Mouse (Mus musculus): ENCODE results near the gene Jsrp1.

Jsrp1 gene

DNA sequence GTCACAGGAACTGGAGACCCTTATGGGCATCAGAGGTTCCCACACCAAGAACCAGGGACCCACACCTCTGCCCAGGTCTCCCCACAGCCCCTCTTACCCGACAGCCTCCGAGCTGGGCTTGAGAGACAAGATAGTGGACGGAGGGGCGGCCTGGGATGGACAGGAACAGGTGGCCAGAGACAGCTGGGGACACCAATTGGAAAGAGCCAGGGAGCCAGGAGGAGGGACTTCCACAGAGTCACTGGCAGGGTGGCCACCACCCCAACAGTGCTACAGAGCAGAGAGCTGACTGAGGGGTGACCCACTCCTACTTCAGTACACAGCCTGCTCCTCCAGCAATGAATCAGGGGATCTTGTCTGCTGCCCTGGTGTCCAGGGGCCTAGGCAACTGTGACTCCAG lies at the start of gene Jsrp1:
TSS of gene Jsrp1 (minus strand) at position 133 of the 400 bp plus-strand sequence.
- CTCF ChIA-PET = interaction anchor here (0.6 kb wide), 1 partner anchor 475 kb away, joined by 3 read pairs; no protein-coding TSS in a partner anchor

DNA sequence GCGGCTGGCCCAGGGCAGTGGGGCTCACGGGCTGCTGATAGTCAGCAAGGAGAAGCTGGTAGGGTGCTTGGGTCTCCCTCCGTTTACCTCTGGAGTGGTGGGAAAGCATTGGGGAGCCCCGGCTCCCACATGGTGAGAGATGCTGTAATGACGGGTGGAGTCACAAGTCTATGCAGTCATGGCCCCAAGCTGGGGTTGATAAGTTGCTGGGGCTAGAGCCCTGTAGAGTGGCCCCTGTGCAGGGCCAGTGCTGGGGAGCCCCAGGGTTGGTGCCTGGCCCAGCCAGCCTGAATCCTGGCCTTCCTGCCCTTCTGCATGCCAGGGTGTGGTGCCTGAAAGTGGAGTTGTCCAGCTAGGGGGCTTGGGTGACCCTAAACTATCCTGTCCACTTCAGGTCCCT lies 49.0 kb upstream of the Jsrp1 start:
- CTCF ChIA-PET = interaction anchor here (0.6 kb wide), 1 partner anchor 47 kb away, joined by 3 read pairs; no protein-coding TSS in a partner anchor

DNA sequence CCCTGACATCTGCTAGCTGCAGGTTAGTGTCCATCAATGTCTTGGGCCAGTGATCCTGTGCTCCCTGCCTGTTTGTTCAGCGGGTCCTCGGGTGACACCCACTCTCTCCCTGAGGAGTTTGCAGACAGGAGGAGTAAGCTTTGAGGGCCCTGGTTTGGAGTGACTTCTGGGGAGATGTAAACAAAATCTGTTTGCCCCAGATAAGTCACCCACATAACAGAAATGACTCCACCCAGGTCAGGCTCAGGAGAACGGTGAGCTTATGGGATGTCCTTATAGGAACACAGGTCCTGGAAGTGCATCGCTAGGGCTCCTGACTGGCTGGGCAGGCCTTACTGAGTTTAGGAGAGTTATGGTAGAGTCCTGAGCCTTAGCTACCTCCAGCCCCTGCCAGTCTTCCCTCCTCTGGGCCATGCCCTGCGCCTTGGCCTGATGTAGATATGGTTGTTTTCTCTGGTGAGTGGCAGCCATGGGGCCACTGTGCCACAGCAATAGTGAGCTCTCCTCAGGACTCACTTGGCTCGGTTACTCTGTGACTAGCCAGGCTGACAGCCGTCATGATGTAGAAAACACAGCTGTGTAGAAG lies 45.1 kb upstream of the Jsrp1 start:
- CTCF ChIA-PET = no interaction called here

DNA sequence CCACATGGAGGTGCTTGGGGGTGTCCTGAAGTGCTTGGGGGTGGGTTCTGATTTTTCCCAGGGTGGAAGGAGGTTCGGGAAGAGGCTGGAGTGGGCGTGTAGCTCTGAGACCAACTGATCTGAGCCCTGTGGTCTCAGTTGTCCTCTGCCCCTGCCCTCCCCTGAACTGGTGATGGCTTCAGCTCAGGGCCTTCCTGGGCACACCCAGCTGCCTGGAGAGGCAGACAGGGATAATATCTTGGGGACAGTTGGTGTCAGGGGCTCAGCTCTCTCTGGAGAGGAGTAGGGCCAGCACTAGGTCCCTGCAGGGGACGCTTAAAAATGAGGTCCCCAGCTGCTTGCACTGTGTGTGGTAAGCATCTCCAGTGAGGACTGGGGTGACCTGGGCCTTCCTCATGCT lies 44.5 kb upstream of the Jsrp1 start:
- CTCF ChIA-PET = no interaction called here

DNA sequence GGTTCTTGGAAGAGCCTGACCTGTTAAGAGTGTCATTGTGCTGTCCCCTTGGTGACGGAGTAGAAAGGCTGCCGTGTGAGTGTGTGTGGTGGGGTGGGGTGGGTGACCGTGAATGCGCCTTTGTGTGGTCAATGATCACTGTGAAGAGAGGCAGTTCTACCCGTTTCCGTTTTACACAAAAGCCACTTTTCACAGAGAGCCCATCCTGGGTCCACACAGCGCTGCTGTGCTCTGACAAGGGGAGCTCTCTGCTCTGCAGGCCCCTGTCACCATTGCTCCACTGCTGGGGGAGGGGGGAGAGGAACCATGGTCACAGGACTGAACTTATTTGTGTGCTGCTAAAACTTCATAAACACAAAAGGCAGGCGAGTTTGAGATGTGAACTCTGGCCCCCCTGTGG lies 44.1 kb upstream of the Jsrp1 start:
- CTCF ChIA-PET = no interaction called here

DNA sequence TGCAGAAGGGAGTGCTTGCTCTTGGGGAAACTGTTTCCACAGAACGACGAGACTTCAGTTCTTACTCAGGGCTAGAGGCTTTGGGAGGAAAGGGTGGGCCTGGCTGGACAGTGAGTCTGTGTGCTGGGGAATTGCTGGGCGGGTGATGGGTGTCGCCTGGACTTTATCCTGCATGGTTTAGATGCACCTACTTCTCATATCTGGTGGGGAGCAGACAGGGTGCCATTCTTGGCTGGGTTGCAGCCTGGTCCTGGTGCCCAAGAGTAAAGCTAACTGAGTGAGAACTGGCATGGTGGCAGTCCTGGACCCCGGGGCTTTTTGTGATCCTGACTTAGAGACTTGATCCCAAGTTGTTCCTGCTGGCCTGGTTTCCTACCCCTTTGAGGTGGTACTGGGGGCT lies 43.6 kb upstream of the Jsrp1 start:
- CTCF ChIA-PET = no interaction called here

DNA sequence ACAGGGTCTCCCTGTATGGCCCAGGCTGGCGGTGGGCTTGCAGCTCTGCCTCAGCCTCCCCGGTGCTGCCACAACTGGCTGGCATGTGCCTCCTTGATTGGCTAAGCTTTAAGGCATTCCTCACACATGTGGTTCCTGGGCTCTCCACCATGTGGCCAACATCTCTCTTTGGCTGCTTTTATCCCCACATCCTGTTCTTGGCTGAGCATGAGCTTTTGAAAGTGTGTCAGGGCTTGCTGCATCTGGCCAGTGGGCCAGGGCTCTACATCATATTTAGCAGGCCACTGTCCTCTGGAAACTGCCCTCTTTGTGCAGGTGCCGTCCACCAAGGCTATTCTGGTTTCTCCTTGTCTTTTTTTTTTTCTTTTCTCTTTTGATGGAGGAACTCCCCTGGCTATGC lies 43.0 kb upstream of the Jsrp1 start:
- CTCF ChIA-PET = no interaction called here

DNA sequence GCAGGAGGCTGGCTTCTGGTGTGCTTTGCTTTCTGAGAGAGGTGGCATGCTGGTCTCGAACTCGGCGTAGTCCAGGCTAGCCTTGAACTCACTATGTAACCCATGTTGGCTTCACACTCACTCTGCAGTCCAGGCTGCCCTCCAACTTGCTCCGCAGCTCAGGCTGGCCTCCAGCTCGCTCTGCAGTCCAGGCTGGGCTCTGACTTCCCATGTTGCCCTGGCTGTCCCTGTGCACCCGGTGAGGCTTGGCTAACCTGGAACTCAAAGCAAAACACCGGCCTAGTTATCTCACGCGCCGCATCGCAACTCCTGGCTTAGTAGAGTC lies 42.4 kb upstream of the Jsrp1 start:
- CTCF ChIA-PET = no interaction called here

DNA sequence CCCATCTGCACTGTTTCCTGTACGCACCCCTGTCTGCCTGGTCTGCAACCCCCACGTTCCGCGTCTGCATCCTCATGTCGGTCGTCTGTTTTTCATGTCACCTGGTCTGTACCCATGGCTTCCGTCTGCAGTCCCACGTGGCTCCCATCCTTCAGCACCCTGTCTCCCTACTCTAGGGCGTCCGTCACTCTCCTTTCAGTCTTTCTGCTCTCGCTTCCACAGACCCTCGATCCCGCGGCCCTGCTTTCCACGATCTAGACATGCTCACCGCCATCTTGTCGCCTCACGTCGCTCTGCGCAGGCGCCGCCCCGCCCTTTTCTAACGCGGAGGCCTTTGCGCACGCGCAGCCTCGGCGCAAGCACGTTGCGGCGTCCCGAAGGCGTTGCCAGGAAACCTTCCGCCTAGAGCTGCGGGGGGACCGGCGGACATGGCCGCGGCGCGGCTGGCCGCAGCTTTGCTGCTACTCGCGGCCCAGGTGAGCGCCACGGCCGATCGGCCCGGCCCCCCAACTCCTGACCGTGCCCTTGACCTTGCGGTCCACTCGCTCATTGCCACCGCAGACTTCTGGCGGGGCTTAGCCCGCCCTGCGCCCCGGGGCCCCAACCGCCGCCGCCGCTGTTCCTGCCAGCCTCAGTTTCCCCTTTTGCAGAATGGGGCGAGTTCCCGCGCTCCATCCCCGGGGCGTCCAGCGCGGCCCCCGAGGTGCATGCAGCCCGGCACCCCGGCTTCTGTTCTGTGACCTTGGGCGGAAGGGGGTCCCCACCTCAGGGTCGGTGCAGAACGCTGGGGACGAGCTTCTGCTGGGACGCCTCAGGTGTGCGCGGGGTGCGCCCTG lies 41.8 kb upstream of the Jsrp1 start, which contains the start of the genes Lsm7 and Sppl2b:
TSS of gene Lsm7 (minus strand) at position 297 of the 836 bp plus-strand sequence.
TSS of gene Sppl2b (plus strand) at position 363 of the 836 bp plus-strand sequence.
- CTCF ChIA-PET = no interaction called here

DNA sequence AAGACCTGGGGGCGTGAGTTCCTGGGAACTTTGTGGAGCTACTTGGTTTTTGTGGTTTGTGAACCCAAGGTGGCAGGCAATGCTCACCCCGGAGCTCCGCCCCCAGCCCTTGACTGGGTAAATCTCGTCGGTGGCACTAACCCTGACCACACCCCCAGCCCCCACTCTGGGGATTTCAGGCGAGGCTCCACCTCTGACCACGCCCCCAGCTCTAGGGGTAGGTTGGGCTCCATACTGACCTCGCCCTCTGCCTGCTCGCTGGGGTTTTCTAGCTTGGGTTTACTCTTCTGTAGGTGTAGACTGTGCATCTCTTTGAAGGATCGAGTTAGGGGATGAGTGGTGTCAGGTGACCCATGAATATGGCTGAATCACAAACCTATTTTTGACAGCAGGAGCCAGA lies 35.3 kb upstream of the Jsrp1 start:
- CTCF ChIA-PET = interaction anchor here (0.5 kb wide), 1 partner anchor 314 kb away, joined by 3 read pairs; no protein-coding TSS in a partner anchor

DNA sequence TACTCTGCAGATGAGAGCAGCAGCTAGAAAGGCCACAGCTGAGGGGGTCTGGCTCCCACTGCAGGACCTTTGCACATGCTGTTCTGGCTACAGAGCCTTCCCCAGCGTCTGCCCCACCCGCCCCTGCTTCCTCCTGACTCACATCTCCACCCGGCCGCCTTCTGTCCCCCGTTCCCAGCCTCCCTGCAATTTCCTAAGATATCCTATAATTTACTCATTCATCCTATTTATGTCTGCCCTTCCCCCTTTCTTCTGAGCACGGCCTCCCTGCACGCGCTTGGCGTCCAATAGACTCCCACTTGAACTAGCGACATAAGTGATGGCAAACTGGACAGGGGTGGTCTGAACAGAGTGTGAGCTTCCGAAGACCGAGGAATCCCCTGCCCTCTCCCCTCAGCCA lies 32.4 kb upstream of the Jsrp1 start:
- CTCF ChIA-PET = no interaction called here

DNA sequence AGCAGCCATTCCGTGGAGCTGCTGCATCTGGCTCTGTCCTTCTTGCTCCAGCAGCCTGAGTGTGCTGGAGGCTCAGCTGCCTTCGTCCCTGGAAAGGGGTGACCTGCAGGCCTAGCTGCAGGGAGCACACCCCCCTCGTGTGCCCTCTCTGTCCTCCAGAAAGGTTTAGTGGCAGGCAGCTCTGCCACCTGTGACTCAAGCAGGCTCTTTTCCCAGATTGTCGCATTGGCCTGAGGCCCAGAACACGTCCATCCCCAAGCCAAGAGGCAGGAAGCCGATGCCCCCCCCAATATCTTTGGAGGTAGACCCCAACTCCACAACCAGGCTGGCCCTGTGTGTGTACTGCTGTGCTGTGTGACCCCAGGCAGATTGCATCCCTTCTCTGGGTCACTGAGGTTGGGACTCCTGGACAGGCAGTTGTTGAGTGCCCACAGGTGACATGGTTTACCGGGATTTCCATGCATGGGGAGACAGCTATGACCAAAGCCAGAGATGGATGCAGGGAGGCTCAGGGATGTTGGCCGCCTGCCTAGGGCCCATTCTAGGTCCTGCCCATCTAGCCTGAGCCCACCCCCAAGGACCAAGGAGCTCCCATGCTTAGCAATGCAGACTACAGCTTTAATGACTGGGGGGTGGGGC lies 31.9 kb upstream of the Jsrp1 start:
- CTCF ChIA-PET = no interaction called here

DNA sequence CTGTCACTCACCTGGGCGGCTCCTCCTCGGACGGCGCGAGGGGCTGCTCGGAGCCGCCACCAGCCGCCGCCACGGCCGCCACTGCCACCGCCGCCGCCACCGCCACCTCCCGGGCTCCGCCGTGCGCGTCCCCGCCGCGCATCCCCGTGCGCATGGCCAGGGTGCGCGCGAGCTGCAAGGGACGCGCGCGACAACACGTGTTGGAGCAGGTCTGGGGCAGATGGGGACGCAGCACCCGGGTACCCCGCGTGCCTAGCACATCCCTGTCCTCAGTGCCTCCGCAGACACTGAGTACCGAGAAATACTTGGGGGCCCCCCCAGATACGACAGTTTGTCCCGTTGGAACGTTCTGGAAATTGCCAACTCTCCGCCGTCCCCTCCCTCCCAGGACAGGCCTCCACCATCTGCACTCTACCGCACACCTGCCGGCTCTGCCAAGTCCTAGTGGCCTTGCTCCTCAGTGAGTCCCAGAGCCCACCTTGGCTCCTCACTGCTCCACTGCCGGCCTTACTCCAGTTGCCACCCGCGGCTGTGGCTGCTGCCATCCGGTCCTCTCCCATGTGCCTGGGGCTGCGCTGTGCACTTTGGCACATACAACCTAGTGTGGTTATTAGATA lies 30.7 kb upstream of the Jsrp1 start, which contains the start of gene Lingo3:
TSS of gene Lingo3 (minus strand) at position 109 of the 617 bp plus-strand sequence.
- CTCF ChIA-PET = interaction anchor here (0.6 kb wide), 1 partner anchor 19 kb away, joined by 4 read pairs; no protein-coding TSS in a partner anchor

DNA sequence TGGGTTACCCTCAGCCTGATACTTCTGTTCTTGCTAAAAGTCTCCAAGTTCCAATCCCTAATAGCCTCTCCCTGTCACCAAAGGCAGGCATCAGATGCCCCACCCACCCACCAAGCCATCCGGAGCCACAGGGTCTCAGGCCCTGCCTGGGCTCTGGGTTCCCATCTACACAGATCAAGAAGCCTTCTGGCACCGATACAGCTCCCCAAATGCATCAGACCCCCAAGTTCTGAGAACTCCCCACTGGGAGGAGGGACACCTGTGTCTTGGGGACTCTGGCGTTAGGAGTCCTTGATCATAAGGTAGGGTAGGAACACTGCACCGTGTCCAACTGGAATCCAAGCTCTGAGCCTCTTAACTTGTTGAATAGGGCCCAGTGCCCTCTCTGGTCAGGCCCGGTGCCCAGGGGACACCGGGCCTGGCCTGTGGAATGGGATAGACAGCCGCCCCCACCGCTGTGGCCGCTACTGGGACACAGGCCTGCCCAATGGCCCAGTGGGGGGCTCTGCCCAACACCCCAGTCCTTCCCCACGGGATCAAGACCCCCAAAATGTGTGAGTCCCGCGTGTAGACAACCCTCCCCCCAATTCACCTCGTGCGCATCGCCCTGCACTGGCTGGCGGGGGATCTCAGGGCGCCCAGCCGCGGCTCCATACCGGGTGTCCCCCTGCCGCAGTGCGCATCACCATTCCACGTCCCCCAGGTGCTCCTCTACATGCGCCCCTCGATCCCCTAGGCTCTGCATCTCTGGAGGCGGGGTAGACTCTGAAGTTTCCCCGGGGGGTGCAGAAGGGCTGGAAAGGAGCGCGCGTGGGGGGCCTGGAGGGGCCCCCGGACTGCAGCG lies 30.0 kb upstream of the Jsrp1 start:
- CTCF ChIA-PET = no interaction called here

DNA sequence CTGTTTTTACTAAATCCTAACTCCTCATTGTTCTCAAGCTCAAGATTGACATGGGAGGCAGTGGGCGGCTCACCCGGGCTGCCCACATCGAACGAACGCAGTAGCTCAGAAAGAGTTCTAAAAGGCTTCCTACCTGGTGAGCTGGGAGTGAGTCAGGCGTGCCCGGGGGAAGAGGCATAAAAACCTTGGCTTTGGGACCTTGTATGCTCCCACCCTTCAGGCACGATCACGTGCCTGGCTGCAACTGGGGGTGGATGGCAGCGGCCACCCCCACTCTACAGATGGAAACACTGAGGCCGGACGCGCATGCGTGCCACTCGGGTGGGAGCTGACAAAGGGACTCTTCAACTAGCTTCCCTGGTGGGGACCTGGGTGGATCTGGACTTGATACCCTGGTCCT lies 29.0 kb upstream of the Jsrp1 start:
- CTCF ChIA-PET = no interaction called here

DNA sequence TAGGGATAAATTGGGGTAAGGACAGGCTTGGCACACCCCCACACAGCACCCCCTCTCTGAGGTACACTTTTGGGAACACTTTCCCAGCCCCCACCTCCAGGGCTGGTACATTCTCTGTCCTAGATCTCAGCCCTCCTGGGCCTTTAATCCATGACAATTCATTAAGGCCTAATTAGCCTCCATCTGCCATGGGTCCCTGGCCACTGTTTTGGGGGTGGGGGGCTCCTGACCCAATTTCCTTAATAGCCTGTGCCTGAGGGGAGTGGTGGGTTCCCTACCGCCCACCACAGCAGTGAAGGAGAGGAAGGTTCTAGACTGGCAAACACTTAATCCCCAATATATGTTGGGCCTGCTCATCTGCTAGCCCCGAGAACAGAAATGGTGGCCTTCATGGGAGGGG lies 28.4 kb upstream of the Jsrp1 start:
- CTCF ChIA-PET = no interaction called here

DNA sequence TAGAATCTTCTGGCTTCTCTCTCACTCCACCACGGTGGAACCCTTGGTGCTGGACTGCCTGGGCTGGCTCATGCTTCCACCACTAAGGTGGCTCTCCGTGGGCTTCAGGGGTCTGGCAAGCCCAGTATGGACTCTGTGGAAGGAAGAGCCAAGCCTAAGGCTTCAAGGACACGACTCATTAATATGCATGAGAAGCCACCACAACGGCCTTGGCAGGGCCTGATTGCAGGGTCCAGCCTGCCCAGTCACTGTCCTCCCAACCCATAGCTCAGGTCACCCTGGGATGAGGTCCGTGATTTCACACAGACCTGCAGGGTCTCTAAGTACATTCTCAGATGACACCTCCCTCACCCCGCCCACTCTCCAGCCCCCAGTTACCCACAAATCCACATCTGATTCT lies 26.6 kb upstream of the Jsrp1 start:
- CTCF ChIA-PET = no interaction called here

DNA sequence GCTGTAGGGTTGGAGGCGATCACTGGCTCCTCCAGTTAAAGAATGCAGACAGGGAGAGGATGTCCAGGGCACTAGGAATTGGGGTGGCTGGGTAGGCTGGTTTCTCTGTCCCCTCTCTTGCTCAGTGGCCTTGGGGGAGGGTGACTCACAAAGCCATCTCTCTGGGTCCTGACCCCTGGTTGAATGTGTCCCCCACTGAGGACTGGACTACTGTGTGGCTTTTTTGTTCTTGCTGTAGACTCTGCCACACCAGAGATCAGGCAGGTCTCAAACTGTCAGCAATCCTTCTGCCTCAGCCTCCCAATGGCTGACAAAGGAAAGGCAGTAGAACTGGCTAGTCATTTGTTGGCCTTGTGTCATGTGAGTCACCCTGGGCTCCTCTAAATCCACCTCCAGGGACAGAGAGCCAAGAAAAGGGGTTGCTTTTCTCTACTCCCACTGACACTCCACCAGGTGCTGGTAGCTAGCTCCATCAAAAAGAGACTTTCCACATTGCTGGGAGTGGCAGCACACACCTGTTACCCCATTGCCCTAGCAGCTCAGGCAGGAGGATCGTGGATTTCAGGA lies 25.1 kb upstream of the Jsrp1 start:
- CTCF ChIA-PET = no interaction called here

DNA sequence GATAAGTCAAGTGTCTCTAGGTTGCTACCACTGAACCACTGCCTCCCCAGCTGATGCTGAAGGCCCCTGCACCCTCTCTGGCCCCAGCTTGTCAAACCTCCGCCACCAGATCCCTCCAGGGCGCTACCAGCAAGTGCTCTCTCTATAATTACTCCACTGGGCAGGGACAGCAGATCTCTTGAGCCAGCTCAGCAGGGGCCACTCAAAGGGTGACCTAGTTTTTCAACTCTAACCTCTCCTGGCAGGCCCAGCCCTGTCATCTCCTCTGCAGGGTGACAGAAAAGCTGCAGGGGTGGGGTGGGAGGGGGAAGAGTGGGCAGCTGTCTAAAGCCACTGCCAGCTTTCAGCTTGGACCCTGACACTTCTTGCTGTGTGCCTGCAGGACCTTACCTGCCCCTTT lies 24.5 kb upstream of the Jsrp1 start:
- CTCF ChIA-PET = no interaction called here

DNA sequence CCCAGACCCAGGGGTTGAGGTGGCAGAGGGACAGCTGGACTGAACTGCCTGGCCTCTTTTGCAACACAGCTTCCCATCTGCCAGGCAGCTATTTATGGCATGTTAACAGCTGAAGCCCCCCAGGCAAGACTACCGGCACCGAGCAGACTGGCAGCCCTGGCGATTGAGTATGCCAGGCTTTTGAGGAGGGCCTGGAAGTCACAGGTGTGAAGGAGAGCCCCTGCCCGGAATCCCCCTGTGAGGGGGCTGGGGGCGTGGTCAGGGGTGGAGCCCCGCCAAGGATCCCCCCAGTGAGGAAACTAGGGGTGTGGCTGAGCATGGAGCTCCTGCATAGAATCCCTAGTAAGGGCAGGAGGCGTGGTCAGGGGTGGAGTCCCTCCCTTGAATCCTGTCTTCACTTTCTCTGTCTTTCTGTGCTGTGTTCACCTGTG lies 23.7 kb upstream of the Jsrp1 start:
- CTCF ChIA-PET = interaction anchor here (0.6 kb wide), 1 partner anchor 11 kb away, joined by 16 read pairs; no protein-coding TSS in a partner anchor

DNA sequence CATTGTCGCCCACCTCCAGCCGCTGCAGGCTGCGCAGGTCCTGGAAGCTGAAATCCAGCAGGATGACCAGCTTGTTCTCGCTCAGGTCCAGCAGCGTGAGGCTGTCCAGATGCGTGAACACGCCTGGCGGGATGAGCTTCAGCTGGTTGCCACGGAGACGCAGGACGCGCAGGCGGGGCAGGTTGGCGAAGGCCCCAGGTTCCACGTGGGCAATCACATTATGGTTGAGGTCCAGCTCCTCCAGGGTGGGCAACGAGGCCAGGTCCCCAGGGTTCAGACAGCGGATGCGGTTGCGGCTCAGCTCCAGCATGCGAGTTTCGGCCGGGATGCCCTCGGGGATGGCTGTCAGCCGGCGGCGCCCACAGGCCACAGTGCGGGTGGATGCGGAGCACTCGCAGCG lies 22.3 kb upstream of the Jsrp1 start:
- CTCF ChIA-PET = no interaction called here
